Mouse (Mus musculus): ENCODE data around the gene Tmed3.

DNA sequence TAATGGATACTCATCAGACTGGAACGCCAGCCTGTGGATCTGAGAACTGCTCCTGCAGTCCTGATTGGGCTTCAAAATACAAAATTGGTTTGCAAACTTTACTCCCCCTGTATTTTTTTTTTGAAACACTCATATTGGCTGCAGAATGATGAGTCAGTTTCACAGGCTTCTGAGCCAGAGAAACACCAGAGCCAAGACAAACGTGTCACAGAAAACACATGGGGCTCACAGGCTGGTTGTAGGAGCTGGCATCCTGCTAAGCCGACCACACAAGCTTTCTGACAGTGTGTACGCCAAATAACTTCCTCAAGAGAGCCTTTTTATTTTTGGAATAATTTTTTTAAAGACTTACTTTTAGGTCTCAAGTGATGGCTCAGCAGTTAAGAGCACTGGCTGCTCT, 35.0 kb downstream of the Tmed3 start:
- TF ChIP-seq POLR2A (IDR thresholded peaks at IDR 0.05; ENCODE audit: low read depth, low read length), result no peak
- TF ChIP-seq CTCF (conservative IDR thresholded peaks at IDR 0.05; ENCODE audit: insufficient read depth, insufficient read length, low read depth, low read length), result no peak
